Mouse (Mus musculus): ENCODE measurements around the gene Nudt14. TPM values are rescaled to one million over a fixed set of nuclear protein-coding genes. Genes with fewer than 3 reads are reported as not detected.

Nudt14 gene
- polyA plus RNA-seq, 1 experiment, result 47.3 TPM

DNA sequence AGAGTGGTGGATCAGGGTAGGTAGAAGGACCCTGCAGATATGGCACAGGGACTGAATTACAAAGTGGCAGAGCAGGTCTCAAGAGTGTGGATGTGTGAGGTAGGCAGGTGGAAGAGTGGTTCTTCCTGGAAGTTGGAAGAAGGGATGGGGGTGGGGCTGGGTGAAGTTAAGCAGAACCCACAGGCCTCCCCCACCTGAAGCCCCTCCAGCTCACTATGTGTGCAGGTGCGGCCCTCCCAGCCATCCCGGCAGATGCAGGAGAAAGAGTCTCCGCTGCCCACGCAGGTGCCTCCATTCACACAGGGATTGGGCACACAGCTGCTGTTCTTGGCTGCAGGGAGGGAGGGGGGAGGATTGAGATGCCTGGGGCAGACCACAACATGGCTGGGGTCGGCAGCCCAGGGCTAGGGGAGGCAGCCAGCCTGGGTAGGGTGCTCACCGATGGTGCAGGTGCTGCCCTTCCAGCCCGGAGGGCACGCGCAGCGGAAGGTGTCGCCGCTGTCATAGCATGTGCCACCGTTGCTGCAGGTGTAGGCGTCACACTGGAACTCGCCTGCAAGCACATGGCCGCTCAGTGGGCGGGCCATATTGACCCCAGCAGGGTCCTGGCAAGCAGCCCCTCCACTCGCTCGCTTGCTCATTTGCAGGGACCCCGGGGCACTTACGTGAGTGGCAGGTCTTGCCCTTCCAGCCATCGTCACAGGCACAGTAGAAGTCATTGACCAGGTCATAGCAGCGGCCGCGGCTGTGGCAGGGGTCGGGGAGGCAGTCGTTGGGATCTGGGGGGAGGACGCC is 28.8 kb downstream of the Nudt14 start:
- DNase-seq (ENCODE audit: low read depth), result no peak

DNA sequence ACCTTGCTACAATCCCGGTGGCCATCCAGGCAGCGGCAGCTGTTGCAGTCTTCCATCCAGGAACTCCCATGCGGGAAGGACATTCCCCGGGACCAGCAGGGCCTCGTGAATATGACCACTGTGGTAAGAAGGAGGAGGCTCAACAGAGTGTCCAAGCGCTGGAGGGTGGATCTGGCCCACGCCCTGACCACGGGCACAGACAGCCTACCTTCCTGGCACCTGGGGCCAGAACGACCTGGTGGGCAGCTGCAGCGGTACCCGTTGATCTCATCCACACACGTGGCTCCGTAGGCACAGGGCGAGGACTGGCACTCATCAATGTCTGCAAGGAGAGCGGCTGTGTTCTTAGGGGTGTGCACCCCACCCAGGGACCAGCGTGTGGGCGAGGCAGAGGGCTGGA is 30.2 kb downstream of the Nudt14 start:
- no peak for DNase-seq (ENCODE audit: low read depth)

DNA sequence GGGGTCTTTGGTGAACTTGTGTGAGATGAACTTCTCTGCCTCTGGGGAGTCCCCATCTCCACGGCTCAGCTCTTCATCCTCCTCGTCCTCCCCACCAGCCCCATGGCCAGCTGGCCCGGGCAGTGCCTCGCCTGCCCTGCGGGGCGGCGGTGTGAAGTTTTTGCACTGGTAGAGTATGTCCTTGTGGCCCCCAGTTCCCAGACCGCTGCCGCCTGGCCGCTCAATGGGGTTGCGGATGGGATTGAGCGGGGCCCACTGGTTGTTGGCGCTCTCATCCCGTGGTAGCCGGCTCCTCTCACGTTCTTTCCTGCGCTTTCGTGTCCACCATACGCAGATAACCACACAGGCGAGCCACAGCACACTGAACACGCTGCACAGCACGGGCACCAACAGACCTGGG is 32.9 kb downstream of the Nudt14 start:
- no peak for DNase-seq (ENCODE audit: low read depth)

DNA sequence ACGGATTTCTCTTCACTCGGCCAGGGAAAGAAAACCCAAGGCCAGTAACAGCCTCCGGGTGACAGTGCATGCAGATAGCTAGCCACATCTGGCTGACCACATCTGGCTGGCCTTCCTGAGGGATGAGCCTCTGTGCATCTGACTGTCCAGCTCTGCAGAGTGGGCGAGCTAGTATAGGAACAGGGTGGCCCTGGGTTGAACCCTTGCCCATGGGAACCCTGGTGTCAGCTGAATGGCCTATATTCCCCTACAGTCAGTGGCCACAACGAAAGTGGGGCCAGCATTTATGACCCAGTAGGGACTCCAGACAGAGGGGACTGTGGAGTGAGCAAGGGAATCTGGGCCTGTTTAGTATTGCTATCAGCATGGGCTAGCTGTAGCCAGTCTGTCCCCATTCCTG is 36.9 kb downstream of the Nudt14 start:
- no peak for DNase-seq (ENCODE audit: low read depth)

DNA sequence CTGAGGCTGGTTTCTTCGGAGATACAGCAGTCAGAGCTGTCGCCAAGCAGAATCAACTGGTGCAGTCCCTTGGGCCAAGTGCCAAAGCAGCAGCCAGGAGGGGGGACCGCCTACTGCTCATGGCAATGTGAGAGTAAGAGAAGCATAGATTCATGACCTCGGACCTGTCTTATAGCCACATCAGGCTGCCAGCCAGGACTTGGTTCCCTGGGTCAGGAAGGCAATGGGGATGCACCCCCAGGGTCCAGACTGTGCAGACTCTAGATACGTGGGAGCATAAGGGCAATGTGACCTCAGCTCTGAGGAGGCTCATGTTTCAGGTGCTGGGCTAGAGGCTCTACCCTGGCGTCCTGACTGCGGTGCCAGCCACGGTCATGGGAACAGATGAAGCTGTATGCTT is 38.0 kb downstream of the Nudt14 start:
- no peak for DNase-seq (ENCODE audit: low read depth)

DNA sequence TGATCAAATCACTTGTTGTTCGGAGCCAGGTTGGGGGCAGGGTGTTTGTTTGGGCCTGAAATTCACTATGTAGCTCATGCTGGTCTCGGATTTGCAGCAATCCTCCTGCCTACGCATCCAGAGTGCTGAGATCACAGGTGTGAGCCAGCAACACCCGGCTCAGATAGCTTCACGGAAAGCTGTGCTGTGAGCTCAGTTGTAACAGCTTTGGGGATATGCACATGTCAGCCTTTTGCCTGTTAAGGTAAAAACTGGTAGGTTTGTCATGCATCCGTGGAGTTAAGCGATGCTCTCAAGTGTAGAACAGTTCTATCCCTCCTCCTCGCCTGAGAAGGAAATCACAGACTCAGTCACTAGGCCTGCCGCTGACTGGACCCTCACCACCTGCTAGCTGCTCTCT is 41.3 kb downstream of the Nudt14 start:
- no peak for DNase-seq (ENCODE audit: low read depth)

DNA sequence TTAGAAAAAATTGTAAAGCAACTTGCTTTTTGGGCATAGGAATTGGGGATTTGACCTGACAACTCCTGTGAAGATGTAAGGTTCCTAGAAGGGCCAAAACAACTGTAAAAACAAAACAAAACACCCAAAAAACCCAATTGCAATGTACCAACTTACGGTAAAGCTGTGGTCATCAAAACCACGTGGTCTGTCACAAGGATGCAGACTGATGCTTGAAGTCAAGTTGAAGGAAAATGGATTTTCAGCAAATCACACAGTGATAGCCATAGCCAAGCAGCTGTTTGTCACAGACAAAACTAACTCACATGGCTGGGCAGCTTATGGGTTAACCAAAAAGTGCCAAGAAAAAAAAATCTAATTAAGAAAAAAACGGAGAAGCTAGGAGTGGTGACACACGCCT is 43.0 kb downstream of the Nudt14 start:
- no peak for DNase-seq (ENCODE audit: low read depth)

DNA sequence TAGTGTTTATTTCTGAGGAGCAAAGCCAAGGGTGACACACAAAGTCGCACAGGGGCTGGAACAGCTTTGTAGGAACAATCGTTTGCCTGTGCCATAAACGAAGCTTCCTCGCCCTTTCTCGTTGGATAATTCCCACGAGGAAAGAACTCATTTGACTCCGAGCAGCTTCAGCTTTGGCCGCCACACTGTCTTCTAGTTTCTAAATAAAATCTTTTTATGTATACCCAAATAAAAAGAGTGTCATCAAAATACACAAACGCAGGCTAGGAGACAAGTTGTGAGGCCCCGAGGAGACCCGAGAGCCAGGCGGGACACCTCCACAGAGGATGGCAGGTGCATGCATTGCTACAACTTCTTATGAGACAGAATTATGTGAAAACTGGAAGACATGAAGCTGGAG is 43.6 kb downstream of the Nudt14 start:
- no peak for DNase-seq (ENCODE audit: low read depth)

DNA sequence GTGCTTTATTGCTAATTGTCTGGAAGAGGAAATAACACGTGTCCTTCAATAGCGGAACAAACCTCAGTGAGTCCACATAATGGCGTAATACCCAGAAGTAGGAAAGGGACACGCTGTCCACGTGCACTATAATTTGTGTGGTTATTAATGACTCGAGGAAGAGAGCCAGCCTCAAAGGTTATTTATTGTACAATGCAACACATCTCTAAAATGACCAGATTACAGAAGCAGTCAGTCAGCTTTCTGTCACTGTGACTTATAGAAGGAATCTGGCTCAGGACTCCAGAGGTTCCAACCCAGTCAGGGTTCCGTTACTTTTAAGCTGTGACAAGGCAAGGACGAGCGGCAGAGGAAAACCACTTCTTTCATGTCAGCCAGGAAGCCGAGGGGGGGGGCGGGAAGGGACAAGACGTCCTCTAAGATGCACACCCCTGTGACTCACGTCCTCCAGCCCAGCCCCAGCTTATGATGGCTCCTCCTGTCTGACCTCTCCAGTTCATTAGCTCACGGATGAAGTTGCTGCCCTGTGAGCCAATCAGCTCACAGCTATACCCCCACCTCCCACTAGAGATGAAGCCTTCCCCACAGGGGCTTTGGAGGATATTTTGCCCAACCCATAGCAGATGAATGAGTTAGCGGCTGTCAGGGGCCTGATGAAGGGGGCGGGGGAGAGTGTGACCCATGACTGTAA is 44.3 kb downstream of the Nudt14 start:
- no peak for DNase-seq (ENCODE audit: low read depth)

DNA sequence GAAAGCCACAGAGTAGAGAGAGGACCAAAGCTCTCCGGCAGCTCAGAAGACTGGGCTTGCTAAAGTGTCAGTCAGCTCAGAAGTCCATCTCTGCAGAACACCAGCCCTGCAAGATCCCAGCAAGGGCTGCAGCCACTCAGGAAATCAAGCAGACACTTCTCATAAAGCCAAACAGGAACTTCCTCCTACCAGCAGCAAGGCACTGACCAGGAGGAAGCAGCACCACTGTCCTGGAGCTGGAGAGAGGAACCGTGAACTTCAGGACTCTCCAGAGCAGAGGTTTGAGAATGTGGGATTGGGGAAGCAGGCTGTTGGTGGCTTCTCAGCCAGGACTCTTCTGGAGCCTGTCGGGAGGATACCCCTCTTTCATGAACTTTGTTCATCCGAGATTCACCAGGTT is 47.0 kb downstream of the Nudt14 start:
- no peak for DNase-seq (ENCODE audit: low read depth)

DNA sequence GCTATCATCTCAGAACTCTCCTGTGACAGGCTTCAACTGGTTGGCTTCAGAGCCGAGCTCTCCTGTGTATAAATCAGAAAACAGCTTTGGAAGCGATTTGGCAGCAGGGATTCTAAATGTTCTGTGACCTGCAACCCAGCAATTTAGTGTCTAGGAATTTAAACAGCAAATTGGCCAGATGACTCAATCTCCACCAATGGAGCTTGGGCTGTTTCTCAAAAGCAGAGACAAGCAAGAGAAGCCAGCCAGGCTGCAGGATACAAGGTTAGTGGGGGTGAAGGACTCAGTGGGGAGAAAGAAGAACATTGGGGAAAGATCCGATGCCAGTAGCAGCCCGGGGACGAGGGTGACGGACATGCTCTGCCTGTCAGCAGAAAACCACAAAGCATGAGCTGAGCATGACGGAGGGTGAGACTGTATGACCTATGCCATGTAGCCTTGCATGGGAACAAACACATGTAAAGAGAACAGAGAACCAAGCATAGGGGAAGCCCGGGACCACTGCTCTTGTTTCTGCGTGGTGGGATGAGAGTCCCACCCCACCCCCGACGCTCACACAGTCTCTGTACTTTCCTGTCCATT is 47.5 kb downstream of the Nudt14 start:
- DNase-seq (ENCODE audit: low read depth), result no peak

DNA sequence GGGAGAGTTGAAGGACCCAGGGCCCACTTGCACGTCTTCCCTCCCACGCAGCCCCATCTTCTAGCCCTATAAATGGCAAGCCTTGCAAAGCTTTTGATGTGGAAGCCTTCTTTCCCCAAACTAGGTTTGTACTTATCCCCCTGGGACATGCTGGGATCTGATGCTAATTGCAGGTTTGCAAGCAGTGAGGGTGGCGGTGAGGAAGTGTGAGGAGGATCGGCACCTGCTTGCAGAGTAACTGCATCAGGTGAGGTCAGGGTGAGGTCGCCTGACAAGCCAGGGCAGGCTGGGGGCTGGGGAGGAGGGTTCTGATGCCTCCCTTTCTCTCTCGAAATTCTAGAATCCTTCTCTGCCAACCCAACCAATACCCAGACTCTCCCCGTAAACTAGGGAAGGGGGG is 56.5 kb downstream of the Nudt14 start:
- no peak for DNase-seq (ENCODE audit: low read depth)

Other genes with a start within 250 kb of the Nudt14 start
- gene Cep170b, start 221.7 kb downstream of the Nudt14 start, polyA plus RNA-seq (2012; rRNA removed), result 35.5 and 53.5 TPM in 2 replicates
- gene Pld4, start 181.5 kb downstream of the Nudt14 start, polyA plus RNA-seq (2012; rRNA removed), result 53.6 and 55.4 TPM in 2 replicates
- gene Ahnak2, start 139.5 kb downstream of the Nudt14 start, polyA plus RNA-seq (2012; rRNA removed), result 4.7 and 5.2 TPM in 2 replicates
- 8.3 and 9.7 TPM in 2 replicates for gene Clba1, start 133.2 kb downstream of the Nudt14 start, polyA plus RNA-seq (2012; rRNA removed)
- gene Cdca4, start 112.7 kb downstream of the Nudt14 start, polyA plus RNA-seq (2012; rRNA removed), result 16.2 and 17.9 TPM in 2 replicates
- gene Gpr132, start 73.9 kb downstream of the Nudt14 start, polyA plus RNA-seq (2012; rRNA removed), result 2.6 and 3.7 TPM in 2 replicates
- 39.4 and 46.9 TPM in 2 replicates for gene Jag2, start 12.3 kb downstream of the Nudt14 start, polyA plus RNA-seq (2012; rRNA removed)
- gene Btbd6, start 34.4 kb upstream of the Nudt14 start, polyA plus RNA-seq (2012; rRNA removed), result 25.7 and 41.8 TPM in 2 replicates
- gene Brf1, start 58.6 kb upstream of the Nudt14 start, polyA plus RNA-seq (2012; rRNA removed), result 66.2 and 80.9 TPM in 2 replicates
- gene Pacs2, start 72.4 kb upstream of the Nudt14 start, polyA plus RNA-seq (2012; rRNA removed), result 39.0 and 39.1 TPM in 2 replicates
- 1.1 and 2.4 TPM in 2 replicates for gene Tex22, start 132.4 kb upstream of the Nudt14 start, polyA plus RNA-seq (2012; rRNA removed)
- 52.1 and 58.6 TPM in 2 replicates for gene Mta1, start 156.2 kb upstream of the Nudt14 start, polyA plus RNA-seq (2012; rRNA removed)
- gene Crip2, start 198.1 kb upstream of the Nudt14 start, polyA plus RNA-seq (2012; rRNA removed), result 250 and 281 TPM in 2 replicates
- gene Crip1, start 204.2 kb upstream of the Nudt14 start, polyA plus RNA-seq (2012; rRNA removed), result 9,197 and 10,915 TPM in 2 replicates
- 4.5 and 4.6 TPM in 2 replicates for gene Tedc1, start 214.3 kb upstream of the Nudt14 start, polyA plus RNA-seq (2012; rRNA removed)
- 0.89 and 1.0 TPM in 2 replicates for gene Tmem121, start 243.8 kb upstream of the Nudt14 start, polyA plus RNA-seq (2012; rRNA removed)

Data from gonadal fat pad, adult 2 months (tissue).